Mouse (Mus musculus): ENCODE data around the gene Thbs3.
A peak's percentile ranks its signal among the peaks of the same experiment; 100 is the strongest.

The Thbs3 gene

DNA sequence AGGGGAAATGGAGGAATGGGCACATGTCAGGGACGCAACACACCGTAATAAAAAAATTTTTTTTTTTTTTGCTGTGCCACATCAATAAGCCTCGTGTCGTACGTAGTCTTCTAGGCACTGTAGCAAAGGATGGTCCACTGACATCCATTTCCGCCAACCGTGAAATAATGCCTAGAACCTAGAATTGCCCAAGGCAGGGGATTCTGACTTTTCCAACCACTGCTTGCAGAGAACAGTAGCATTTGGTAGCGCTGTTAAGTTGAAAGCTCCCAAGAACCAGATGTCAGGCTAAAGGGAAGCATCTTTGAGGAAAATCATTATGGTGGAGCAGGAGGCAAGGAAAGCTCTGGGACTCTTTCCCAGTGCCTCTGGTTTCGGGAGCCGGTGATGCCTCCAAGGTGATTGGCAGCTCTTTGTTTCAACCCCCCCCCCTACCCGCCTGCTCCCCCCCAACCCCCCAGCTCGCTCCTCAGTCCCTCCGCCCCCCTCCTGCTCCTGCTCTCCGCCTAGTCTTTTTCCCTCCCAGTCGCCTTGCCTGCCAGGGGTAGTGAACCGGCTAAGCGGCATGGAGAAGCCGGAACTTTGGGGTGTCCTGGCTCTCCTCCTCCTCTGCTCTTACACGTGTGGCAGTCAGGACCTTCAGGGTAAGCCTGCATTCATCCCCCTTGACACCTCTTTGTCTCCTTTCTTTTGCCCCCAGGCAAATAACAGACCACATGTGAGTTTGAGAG, at the start of gene Thbs3:
Thbs3 (plus strand) TSS at position 500 of the 731 bp plus-strand sequence.
- no peak for DNase-seq (ENCODE audit: low spot score in 2 of 2)

DNA sequence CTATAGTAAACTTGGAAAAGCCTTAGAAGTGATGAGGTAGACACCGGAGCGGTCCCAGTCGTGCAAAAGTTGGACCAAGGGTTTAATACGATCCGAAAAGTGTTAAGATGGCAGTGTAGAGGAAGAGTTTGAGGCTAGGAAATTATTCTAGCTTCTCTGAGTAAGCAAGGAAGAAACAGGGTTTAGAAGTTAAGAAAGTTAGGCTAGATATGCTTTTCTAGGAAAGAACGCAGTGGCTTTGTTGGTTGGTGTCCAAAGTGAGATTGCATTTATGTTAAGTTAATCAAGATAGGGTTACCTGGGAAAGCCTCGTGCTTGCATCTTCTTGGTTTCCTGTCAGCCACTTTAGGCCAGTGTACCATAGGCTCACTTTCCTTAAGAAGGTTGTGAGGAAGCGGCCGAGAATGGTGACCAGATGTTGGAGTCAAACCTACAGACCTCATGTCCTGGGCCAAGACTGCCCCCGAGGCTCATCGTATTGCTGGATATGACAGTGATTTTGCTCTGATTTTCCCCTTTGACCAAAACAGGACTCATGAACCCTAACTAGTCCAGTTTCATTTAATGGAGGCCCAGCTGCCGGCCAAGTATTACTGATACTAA, 49.6 kb upstream of the Thbs3 start:
- no peak for DNase-seq (ENCODE audit: low spot score in 2 of 2)

- DNase-seq (ENCODE audit: low spot score in 2 of 2) = no peak
Observed at GRCm38 (mm10) chr3:89166945-89167344, 48.0 kb upstream of the Thbs3 start.

GRCm38 (mm10) chr3:89174844-89175243, 40.1 kb upstream of the Thbs3 start:
- no peak for DNase-seq (ENCODE audit: low spot score in 2 of 2)

DNA sequence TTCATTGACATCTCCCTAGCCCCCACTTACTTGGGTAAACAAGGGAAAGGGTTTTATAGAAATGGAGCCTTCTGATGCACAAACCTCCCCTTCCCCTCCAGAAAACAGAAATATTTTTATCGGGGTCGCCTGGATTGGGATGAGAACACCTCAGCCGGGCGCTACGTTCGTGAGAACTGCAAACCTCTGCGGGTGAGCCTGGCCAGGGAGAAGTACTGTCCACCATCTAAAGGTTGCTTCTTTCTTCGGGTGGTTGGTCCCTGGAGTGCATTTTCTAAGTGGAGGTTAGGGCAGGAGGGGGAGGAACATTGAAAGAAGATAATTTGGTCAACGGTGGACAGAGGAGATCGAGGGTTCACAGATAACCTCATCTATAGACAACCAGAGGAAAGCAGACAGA, 39.4 kb upstream of the Thbs3 start:
- no peak for DNase-seq (ENCODE audit: low spot score in 2 of 2)

DNA sequence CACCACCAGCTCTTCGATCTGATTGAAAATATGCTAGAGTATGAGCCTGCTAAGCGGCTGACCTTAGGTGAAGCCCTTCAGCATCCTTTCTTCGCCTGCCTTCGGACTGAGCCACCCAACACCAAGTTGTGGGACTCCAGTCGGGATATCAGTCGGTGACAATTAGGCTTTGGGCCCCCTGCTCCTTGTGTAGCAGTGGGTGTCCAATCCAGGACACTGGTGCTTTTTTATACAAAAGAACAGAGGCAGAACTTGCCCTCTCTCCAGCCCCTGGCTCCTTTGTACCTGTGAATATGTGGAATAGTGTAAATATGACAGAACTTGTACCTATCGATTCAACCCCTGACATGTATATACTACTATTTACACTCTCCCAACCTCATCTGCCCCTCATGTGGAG, 38.6 kb upstream of the Thbs3 start:
- DNase-seq (ENCODE audit: low spot score in 2 of 2) = no peak

DNA sequence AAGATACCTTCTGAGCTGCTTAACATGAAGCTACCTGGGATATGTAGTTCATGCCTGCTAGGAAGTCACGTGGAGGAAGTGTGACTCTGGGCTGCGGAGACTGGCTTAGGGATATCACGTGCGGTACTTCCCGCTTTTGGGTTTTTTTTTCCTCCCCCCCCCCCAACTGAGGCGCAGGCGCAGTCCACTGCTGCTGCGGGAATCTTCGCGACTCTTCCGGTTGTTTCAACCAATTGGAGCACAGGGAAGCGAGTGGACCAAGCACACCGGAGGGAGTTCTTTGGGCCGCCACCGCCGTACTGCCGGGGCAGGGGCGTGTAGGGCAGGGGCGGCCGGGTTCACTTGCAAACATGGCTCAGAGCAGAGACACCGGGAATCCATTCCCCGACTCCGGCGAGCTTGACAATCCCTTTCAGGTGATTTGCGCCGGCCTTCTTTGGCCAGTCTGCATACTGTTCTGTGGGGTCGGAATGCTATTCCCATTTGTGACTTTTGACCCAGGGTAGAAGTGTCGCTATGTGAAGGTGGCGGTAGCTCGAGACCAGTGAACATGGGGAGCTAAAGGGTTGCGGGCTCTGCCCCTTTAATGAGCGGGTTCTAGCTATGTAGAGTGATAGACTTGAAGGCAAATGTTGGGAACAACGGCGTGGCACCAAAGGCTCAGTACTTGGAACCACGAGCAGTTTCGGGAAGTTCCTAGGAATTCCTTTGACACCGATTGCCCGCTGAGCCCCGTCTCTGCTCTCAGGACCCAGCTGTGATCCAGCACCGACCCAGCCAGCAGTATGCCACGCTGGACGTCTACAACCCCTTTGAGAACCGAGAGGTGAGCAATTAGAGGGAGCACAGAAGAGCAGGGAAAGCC, 37.5 kb upstream of the Thbs3 start, which contains the start of gene Scamp3:
Scamp3 (plus strand) TSS at position 232 of the 865 bp plus-strand sequence.
- DNase-seq (ENCODE audit: low spot score in 2 of 2) = peak; percentile 84 to 91

GRCm38 (mm10) chr3:89178107-89178385, 36.9 kb upstream of the Thbs3 start:
- DNase-seq (ENCODE audit: low spot score in 2 of 2) = no peak

- DNase-seq (ENCODE audit: low spot score in 2 of 2) = no peak
Observed at GRCm38 (mm10) chr3:89179056-89179455, 35.9 kb upstream of the Thbs3 start.

DNA sequence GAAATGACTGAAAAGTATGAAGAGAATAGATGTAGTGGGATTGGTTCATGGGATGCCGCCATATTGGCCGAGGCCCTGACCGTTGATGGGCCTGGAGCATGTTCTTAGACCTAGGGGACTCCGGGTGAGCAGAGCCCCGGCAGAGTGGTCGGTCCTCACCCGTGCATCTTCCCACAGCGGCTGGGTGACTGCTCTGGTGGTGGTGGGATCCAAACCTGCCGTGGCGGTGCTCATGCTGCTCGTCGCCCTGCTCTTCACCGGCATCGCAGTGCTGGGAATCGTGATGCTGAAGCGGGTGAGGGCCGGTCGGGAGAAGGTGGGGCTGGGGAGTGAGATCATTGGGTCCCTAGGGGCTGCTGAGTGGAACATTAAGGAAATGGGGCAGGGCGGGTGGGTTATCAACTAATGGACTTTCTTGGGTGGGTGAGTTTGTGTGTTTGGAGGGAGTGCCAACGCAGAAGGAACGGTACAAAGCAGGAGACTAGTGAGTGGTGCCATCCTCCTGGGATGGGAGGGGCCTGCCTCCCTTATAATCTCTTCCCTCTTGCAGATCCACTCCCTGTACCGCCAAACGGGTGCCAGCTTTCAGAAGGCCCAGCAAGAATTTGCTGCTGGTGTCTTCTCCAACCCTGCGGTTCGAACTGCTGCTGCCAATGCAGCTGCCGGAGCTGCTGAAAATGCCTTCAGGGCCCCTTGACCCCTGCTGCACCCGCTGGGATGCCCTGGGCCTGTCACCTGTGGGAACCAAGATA, 33.1 kb upstream of the Thbs3 start:
- DNase-seq (ENCODE audit: low spot score in 2 of 2) = no peak

GRCm38 (mm10) chr3:89182531-89183057, 32.4 kb upstream of the Thbs3 start:
- DNase-seq (ENCODE audit: low spot score in 2 of 2) = no peak

DNA sequence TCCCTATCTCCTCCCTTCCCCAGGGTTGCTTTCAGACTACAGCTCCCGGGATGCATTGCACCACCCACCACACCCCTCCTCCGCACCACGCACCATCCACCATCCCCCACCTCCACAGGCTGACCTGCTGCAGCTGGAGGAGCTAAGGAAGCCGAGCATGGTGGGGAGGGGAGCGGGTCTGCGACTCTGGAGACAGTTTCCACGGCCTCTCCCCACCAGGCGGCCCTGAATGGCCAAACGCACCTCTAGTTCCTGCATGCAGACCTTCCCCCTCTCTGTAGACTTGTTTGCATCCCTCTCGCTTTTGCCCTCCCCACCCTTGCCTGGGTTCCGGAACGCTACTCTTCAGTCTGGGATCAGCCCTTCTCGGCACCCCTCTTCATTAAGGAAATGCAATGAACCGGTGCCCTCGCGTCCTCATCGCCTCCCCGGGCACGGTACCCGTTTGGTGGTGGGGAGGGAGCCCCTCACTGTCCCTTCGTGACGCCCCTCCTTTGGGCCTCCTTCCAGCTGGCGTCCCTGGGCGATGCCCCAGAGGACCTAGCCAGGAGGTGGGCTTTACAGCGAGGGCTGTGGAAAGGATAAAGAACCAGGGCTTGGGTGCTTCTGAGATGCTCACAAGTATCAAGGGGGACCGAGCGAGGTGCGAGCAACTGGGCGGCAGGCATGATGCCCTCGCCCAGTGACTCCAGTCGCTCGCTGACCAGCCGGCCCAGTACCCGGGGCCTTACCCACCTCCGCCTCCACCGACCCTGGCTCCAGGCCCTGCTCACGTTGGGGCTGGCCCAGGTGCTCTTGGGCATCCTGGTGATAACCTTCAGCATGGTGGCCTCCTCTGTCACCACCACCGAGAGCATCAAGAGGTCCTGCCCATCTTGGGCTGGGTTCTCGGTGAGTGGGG, 31.7 kb upstream of the Thbs3 start, which contains the start of gene Fam189b:
Fam189b (plus strand) TSS at position 86 of the 901 bp plus-strand sequence.
- DNase-seq (ENCODE audit: low spot score in 2 of 2) = peak; percentile 94 to 95

GRCm38 (mm10) chr3:89183959-89184315, 31.0 kb upstream of the Thbs3 start:
- peak; percentile 33 to 35 for DNase-seq (ENCODE audit: low spot score in 2 of 2)

GRCm38 (mm10) chr3:89187197-89187596, 27.8 kb upstream of the Thbs3 start:
- no peak for DNase-seq (ENCODE audit: low spot score in 2 of 2)

- DNase-seq (ENCODE audit: low spot score in 2 of 2) = no peak
Observed at GRCm38 (mm10) chr3:89187690-89188477, 27.1 kb upstream of the Thbs3 start.

DNA sequence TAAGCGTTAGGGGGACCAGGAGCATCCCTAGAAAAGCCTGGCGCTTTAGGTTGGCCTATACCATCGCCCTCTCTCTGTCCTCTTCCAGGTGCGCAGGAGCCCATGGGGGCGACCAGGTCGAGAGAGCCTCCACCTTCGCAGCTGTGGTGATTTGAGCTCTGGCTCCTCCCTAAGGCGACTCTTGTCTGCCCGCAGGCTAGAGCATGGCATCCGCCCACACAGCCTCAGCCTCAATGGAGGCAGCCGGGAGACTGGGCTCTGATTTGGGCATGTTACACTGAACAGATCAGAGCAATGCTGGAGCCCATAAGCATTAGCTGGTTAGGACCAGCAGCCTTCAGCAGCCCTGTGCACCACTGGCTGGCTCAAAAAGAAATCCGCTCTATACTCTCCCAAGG, 26.5 kb upstream of the Thbs3 start:
- no peak for DNase-seq (ENCODE audit: low spot score in 2 of 2)

- DNase-seq (ENCODE audit: low spot score in 2 of 2) = no peak
Observed at GRCm38 (mm10) chr3:89190436-89190835, 24.5 kb upstream of the Thbs3 start.

- DNase-seq (ENCODE audit: low spot score in 2 of 2) = no peak
Observed at GRCm38 (mm10) chr3:89193351-89193750, 21.6 kb upstream of the Thbs3 start.

GRCm38 (mm10) chr3:89193853-89194252, 21.1 kb upstream of the Thbs3 start:
- DNase-seq (ENCODE audit: low spot score in 2 of 2) = no peak

Data from frontal cortex, postnatal 36 days (tissue).